Mouse (Mus musculus): Measurements from ENCODE around the gene Camk1d.
A peak's percentile ranks its signal among the peaks of the same experiment; 100 is the strongest.

Gene Camk1d

GRCm38 (mm10) chr2:5478256-5478655 lies 236.1 kb downstream of the Camk1d start:
- DNase-seq (ENCODE audit: low spot score) = no peak

DNA sequence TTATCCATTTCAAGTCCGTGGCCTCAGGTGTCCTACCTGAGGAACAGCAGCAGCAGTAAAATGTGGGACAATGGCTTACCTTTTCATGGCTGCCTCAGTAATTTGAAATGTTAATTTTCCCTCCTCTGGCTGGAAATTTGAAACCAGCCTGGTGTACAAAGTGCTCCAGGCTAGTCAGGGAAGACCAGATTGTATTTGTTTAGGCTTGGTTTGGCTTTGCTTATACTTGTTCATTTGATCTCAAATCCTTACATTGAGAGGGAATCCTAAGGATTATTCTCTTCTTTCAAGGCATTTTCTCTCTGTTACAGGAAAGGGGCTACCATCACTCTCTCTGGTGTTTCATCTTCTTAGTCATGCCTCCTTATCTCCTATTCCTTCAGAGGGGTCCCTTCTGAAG lies 236.8 kb downstream of the Camk1d start:
- DNase-seq (ENCODE audit: low spot score) = no peak

- no peak for DNase-seq (ENCODE audit: low spot score)
Measured at GRCm38 (mm10) chr2:5469366-5469941, 244.9 kb downstream of the Camk1d start.

- DNase-seq (ENCODE audit: low spot score) = no peak
Measured at GRCm38 (mm10) chr2:5467537-5467936, 246.8 kb downstream of the Camk1d start.

DNA sequence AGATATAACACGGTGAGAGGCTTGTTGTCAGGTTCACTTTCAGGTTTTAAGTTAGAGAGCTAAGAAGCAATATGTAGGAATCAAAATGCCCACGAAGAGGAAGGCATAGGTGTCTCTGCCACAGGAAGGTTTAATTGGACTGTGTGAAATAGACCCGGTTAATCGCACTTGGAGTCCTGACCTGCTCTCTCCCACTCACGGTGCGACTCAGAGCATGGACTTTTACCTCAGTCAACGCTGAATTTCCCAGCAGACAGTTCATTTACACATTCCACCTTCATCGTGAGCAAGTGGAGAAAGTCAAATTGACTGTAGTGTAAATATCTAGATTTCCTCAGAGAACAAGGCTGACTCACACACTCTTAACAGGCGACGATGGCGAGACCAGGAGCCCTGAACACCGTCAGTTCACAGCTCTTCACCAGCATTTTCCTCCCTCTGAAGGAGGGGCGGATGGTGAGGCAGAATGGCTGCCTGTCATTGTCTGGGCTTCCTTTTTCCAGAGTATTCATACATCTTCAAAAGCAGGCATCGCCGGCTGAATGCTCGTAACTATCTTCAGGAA lies 255.6 kb downstream of the Camk1d start:
- DNase-seq (ENCODE audit: low spot score) = no peak

- DNase-seq (ENCODE audit: low spot score) = no peak
Measured at GRCm38 (mm10) chr2:5458075-5458494, 256.2 kb downstream of the Camk1d start.

DNA sequence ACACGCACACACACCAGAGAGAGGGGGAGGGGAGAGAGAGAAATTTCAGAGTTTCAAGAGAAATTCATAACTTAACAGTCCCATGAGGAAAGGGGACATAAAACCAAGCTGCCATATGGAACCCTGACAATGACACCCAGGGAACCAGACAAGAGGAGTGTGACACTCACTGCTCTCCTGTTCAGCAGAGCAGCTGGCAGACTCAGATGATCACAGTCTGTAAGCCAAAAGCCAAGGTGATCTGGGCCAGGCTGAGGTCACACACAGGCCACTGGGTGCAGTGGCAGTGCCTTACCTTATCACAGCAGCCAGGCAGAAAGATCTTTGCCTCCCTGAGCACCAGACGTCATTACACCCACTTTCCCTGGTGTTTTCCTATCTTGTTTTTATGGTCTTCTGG lies 258.2 kb downstream of the Camk1d start:
- DNase-seq (ENCODE audit: low spot score) = no peak

DNA sequence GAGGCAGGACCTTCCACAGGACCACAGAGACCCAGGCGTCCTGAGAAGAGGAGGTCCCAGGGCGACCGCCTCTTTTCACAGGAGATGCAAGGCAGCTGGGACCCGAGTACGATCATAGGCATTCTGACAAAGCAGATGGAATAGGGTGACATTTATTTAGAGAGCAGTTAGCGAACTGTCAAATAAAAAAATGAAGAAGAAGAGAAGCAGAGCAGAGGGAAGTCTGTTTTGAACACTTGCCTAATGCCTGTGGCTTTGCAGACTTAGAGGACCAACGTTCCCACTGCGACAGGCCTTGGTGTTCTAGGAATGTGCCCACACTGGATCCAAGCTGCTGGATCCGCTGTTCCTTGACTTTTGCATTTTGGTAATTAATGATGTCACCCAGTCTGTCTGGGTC lies 259.5 kb downstream of the Camk1d start:
- no peak for DNase-seq (ENCODE audit: low spot score)

GRCm38 (mm10) chr2:5451654-5452053 lies 262.7 kb downstream of the Camk1d start:
- peak; percentile 67 for DNase-seq (ENCODE audit: low spot score)

DNA sequence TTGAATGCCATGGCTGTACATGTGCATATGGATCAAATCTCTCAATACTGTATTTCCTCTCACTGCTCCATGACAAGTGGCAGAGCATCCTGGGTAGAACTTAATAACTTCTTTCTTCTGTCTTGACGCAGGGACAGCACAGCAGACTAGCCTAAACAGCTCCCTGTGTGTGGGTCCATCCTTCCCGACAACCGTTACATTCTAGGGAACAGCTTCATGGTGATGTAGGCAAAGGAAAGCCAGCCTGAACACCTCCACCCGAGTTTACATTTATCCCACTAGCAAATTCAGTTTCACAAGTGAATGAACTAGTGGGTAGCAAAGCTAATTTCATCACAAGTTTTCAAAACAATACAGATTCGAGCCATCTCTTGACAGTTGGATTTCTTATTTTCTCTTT lies 269.0 kb downstream of the Camk1d start:
- DNase-seq (ENCODE audit: low spot score) = no peak

- DNase-seq (ENCODE audit: low spot score) = no peak
Measured at GRCm38 (mm10) chr2:5437690-5438089, 276.6 kb downstream of the Camk1d start.

DNA sequence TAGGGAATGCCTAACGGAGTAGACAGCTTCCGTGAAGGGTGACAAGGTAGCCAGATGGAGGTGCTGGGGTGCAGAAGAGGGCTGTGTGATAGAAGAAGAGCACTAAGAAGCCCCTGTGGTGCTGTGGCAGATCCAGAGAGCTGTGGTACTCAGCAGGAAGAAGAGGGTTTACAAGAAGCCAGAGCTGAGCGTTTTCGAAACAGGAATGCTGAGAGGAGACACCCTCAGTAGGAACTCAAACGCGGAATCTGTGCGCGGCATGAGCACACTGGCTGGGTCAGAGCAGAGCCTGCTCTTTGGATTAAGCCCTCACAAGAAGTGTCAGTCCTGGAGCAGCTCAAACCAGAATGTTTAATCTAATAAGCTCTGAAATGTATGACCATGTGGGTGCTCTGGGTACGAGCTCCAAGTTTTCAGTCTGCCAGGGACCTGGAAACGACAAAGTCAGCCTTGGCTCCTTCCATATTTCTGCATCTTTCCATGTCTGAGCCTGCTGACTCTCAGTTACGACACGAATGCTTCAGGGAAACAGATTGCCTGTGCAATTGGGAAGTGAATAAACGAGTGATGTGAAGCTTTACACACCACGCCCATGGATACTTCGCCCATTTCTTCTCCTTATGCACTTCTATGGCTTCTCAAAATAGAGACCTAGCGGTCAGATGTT lies 278.6 kb downstream of the Camk1d start:
- no peak for DNase-seq (ENCODE audit: low spot score)

DNA sequence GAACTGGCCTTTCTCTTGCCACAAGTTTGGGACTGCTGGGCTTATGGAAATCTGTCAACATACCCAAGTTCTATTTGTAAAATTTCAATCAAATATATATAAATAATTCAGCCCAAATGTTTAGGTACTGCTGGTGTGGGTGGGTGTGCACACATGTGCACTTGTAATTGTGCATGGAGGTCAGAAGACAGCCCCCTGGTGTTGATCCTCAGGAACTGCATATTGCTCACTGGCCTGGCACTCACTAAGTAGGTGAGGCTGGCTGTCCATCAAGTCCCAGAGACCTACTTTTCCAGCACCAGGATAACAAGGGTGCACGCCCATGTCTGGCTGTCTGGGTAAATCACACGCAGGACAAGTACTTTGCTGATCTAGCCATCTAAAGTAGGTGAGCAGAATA lies 283.0 kb downstream of the Camk1d start:
- peak; percentile 67 for DNase-seq (ENCODE audit: low spot score)

DNA sequence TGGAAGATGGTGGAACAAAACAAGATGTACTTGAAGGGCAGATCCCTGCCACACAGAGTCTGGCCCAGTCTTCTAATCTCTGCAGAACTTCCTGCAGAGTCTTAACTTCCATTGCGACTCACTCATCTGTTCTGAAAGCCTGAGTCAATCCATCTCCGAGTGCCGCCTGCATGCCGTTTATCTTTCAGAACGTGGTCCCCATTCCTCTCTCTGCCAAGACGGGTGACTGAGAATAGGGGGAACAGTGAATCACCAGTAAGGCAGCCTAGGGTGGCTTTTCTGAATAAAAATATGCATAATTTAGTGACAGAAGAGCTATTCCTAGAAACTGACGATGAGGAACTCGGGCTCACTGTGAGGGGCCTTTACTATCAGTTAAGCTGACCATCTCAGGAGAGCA lies 284.4 kb downstream of the Camk1d start:
- DNase-seq (ENCODE audit: low spot score) = no peak

DNA sequence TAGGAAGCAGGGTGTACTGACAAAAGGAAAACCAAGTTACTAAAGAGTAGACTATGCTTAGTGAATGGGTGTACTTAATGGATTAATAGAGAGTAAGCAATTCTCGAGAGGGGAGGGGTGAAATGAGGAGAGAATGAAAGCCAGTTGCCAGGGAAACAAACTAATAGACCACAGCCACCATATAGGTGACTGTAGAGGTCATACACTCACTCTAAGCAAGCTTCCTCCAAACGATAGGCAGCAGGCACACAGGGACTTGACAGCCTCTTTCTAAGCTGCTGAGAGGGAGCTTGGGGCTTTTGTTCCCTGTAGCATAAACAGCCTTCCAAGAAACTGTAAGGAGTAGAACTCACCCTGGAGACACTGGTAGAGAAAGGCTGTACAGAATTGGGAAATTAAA lies 288.2 kb downstream of the Camk1d start:
- DNase-seq (ENCODE audit: low spot score) = peak; percentile 43

GRCm38 (mm10) chr2:5425612-5426011 lies 288.7 kb downstream of the Camk1d start:
- no peak for DNase-seq (ENCODE audit: low spot score)

- DNase-seq (ENCODE audit: low spot score) = peak; percentile 12
Measured at GRCm38 (mm10) chr2:5420621-5421196, 293.6 kb downstream of the Camk1d start.

DNA sequence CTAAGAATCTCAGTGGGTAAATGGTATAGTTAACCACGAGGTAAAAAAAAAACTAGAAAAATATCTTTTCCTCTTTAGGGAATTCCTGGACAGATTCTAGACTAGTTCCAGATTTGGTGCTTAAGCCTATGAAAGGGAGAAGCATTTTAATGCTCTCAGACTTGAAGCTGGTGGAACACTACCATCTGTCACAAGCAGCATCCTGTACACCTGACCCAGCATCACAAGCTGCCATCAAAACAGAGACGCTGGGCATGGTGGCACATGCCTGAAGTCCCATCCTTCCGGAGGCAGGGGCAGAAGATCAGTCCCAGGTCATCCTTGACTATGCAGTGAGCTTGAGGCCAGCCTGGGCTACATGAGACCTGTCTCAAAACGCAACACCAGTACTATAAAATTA lies 295.5 kb downstream of the Camk1d start:
- DNase-seq (ENCODE audit: low spot score) = no peak

GRCm38 (mm10) chr2:5417158-5418032 lies 296.9 kb downstream of the Camk1d start:
- no peak for DNase-seq (ENCODE audit: low spot score)

DNA sequence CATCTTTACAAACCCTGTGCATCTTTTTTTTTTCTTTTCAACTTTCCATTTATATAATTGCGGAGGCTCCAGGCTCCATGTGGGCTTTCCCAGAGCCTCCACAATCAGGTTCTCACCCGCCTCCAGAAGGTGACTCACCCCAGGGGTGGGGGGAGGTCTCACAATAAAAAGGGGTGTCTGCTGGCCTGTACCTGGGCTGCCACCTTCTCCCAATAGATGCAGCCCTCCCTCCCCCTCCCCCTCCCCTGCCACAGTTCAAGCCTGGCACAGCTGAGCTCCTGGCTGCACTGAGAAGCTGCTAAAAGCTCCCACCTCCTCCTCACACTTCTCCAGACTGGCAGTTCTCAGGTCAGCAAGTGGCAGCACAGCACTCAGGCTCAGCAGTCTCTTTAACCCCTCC lies 302.5 kb downstream of the Camk1d start:
- DNase-seq (ENCODE audit: low spot score) = no peak

DNA sequence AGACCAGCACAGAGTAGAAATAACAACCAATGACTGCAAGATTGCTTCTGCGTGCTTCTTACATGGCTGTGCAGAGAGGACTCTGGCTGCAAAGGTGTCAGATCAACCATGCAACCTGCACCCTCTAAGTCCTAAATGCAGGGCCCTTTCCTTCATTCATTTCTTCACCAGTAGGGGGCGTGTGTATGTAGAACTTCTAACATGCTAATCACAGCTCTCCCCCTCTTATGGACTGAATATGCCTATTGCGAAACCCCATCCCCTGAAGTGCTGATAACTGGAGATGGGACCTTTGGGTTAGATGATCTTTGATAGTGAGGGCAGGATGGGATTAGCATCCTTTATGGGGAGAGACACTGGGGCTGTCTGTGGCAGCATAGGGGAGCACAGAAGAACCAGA lies 310.5 kb downstream of the Camk1d start:
- peak; percentile 63 for DNase-seq (ENCODE audit: low spot score)

- DNase-seq (ENCODE audit: low spot score) = no peak
Measured at GRCm38 (mm10) chr2:5402036-5402435, 312.3 kb downstream of the Camk1d start.

Data from embryo, embryonic 10.5 days (tissue).